Mouse (Mus musculus): Measurements from ENCODE around the gene Ppm1h. TPM values are rescaled to one million over a fixed set of nuclear protein-coding genes. Genes with fewer than 3 reads are reported as not detected.

The Ppm1h gene
- polyA plus RNA-seq, 1 experiment from 2014 or later: 5.1 TPM

DNA sequence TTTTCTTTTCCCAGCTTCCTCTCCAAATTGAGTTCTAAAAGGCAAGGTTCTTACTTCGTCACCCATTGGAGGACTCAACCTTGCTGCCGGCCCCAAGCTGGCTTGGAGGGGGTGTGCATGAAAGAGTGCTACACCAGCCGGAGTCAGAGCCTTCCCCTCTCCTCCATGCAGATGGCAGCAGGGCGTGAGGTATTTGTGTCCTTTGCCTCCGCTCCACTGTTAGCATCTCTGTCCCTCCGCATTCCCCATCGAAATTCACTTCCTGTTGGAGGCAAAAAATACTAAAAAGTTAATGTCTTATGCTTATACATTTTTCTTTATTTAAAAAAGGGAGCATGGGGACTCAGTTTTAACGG, 181.1 kb downstream of the Ppm1h start:
- DNase-seq (ENCODE audit: low spot score): no peak
- WGBS: 71% methylated on average over 8 of the region's 8 CpGs
- Histone ChIP-seq H3K9me3 (ENCODE audit: control insufficient read depth, low read length) (no peaks in the 10 kb centered on the region), H3K4me1 (ENCODE audit: control insufficient read depth, insufficient read depth, low read length) (peaks cover 8% of the 10 kb centered on the region), H3K4me3 (ENCODE audit: low read depth, low read length) (no peak overlapping the region), H3K27me3 (replicated peaks; ENCODE audit: control insufficient read depth, insufficient read depth, low read length) (no peaks in the 10 kb centered on the region), H3K4me2 (ENCODE audit: low read depth, low read length) (no peak overlapping the region), H3K9ac (ENCODE audit: low read depth, low read length) (no peak overlapping the region), H3K27ac (replicated peaks; ENCODE audit: low read depth, low read length) (no peak overlapping the region), H3K36me3 (ENCODE audit: control insufficient read depth, insufficient read depth, low read length) (no peaks in the 10 kb centered on the region)
- no peak for ATAC-seq (ENCODE audit: low read depth)

DNA sequence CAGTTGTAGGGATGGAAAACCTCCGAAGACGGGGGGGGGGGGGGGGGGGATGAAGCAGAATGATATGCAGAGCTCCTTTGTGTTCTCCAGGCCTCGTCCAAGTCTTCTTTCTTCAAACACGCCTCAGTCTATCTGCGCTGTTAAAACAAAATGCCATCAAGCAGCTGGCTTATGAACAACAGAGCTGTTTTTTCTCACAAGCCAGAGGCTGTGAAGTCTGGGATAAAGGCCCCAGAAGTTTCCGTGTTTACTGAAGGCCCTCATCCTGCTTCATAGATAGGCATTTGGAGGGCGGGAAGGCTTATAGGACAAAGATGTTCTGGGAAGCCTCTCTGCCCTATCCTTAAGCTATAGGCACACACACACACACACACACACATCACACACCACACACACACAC, 181.5 kb downstream of the Ppm1h start:
- ATAC-seq (ENCODE audit: low read depth) (no peak), DNase-seq (ENCODE audit: low spot score) (no peak)
- Histone ChIP-seq H3K4me3 (ENCODE audit: low read depth, low read length) (no peak overlapping the region), H3K9ac (ENCODE audit: low read depth, low read length) (no peak overlapping the region), H3K9me3 (ENCODE audit: control insufficient read depth, low read length) (no peaks in the 10 kb centered on the region), H3K36me3 (ENCODE audit: control insufficient read depth, insufficient read depth, low read length) (no peaks in the 10 kb centered on the region), H3K4me2 (ENCODE audit: low read depth, low read length) (no peak overlapping the region), H3K27ac (replicated peaks; ENCODE audit: low read depth, low read length) (peak overlapping the region; percentile 33; the same call in 1 of the 2 replicates), H3K4me1 (ENCODE audit: control insufficient read depth, insufficient read depth, low read length) (peaks cover 8% of the 10 kb centered on the region), H3K27me3 (replicated peaks; ENCODE audit: control insufficient read depth, insufficient read depth, low read length) (no peaks in the 10 kb centered on the region)
- 55% methylated on average over 7 of the region's 7 CpGs for WGBS

DNA sequence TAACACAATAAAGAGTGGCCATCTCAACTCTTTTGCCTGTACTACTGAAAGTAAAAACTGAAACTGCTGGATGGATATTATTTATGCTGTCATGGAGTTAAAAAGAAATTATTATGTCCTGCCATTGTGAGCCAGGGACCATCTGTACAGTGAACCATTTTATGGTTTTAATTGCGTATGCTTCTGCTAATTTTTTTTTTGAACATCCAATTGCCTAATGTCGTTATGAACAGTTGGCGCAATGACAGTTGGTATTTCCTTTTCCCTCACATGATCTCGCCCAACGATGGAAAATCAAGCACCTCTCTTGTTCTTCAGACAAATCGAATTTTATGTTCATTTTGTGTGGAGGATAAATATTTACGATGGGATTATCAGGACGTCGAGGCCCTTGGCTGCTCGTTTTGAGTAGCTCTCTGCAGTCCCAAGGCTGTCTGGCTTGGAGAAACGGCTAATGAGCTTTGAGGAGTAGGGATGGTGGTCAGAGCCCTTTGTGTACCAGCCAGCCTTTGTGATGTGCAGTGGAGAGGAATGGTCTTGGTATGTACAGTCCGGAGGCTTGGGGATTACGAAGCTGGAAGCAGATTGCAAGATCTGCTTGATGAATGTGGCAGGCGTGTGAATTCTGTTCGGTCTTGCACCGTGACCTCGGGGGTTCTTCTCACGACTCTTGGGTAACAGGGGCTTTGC, 183.3 kb downstream of the Ppm1h start:
- Histone ChIP-seq H3K4me1 (ENCODE audit: control insufficient read depth, insufficient read depth, low read length) (peaks cover 3% of the 10 kb centered on the region), H3K27me3 (replicated peaks; ENCODE audit: control insufficient read depth, insufficient read depth, low read length) (no peaks in the 10 kb centered on the region), H3K9me3 (ENCODE audit: control insufficient read depth, low read length) (no peaks in the 10 kb centered on the region), H3K4me2 (ENCODE audit: low read depth, low read length) (no peak overlapping the region), H3K27ac (replicated peaks; ENCODE audit: low read depth, low read length) (no peak overlapping the region), H3K4me3 (ENCODE audit: low read depth, low read length) (no peak overlapping the region), H3K36me3 (ENCODE audit: control insufficient read depth, insufficient read depth, low read length) (no peaks in the 10 kb centered on the region), H3K9ac (ENCODE audit: low read depth, low read length) (no peak overlapping the region)
- 76% methylated on average over 18 of the region's 18 CpGs for WGBS
- DNase-seq (ENCODE audit: low spot score) (no peak), ATAC-seq (ENCODE audit: low read depth) (peak; percentile 41; the same call in 1 of the 2 replicates)

DNA sequence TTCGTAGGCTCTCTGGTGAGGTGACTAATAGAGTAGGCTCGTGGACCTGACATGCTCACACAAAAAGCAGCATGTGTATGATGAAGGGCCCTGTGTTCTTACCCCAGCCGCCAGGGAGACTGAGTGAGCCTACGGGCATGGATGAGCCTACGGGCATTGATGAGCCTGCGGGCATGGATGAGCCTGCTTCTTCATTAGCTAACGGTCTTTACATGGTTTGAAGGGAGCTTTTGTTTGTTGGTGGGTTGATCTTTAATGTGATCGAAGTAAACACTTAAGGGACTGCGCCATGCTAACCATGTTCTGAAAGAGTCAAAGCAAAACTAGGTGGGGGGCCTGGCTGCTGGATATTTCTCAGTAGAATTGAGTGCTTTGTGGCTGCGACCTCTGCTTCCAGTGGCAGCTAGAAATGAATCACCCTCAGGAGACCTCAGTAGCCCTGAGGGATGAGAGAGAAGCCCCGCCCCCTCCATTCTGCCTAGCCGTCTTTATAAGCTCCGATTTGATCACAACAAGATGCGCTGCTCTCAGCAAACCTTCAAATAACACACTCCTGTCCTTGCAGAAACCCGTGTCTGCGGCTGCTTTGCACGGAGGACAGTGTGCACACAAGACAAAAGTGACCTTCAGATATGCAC, 183.9 kb downstream of the Ppm1h start:
- DNase-seq (ENCODE audit: low spot score) (no peak), ATAC-seq (ENCODE audit: low read depth) (peak; percentile 22; the same call in 1 of the 2 replicates)
- H3K4me1 ChIP-seq (ENCODE audit: control insufficient read depth, insufficient read depth, low read length): no peaks in the 10 kb centered on the region; the same call in 1 of the 2 replicates

DNA sequence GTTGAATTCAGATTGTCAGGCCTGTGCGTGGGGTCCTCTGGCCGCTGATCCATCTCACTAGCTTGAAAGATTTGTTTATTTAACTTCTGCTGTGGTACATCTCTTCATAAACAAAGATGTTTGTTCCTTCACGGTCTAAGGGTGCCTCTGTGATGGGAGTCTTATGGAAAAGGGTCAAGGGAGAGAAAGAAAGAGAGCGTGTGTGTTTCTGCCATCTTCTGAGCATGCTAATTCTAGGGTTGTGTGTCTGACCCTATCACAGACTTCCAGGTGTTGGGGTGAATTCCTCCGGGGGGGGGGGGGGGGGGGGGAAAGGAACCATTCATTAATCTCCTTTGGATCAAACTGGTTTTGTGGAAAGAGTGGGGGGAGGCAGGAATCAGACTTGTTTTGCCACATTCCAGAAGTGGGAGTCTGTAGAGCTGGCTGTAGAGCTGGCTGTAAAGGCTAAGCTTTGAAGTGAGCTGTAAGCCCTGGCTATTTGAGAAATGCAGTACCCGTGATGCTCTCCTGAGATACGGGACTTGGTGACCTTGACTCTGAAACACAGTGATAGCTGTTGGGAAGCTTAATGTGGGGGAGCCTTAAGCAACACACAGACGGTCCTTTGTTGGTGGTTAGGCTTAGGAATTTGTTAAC, 191.4 kb downstream of the Ppm1h start:
- H3K4me1 ChIP-seq (ENCODE audit: control insufficient read depth, insufficient read depth, low read length): peaks cover 7% of the 10 kb centered on the region; the same call in 1 of the 2 replicates
- no peaks in the 10 kb centered on the region for H3K36me3 ChIP-seq (ENCODE audit: control insufficient read depth, insufficient read depth, low read length)
- H3K9ac ChIP-seq (ENCODE audit: low read depth, low read length): no peak overlapping the region
- peak; percentile 73 for ATAC-seq (ENCODE audit: low read depth)
- DNase-seq (ENCODE audit: low spot score): peak; percentile 70
- H3K27ac ChIP-seq (replicated peaks; ENCODE audit: low read depth, low read length): peak overlapping the region; percentile 70; the same call in 1 of the 2 replicates
- H3K4me2 ChIP-seq (ENCODE audit: low read depth, low read length): no peak overlapping the region
- H3K27me3 ChIP-seq (replicated peaks; ENCODE audit: control insufficient read depth, insufficient read depth, low read length): no peaks in the 10 kb centered on the region
- H3K4me3 ChIP-seq (ENCODE audit: low read depth, low read length): no peak overlapping the region
- WGBS: 29% methylated on average over 7 of the region's 8 CpGs
- H3K9me3 ChIP-seq (ENCODE audit: control insufficient read depth, low read length): no peaks in the 10 kb centered on the region

More for the DNA sequence above, 183.9 kb downstream of the Ppm1h start:
- no peaks in the 10 kb centered on the region for H3K9me3 ChIP-seq (ENCODE audit: control insufficient read depth, low read length)
- no peak overlapping the region for H3K27ac ChIP-seq (replicated peaks; ENCODE audit: low read depth, low read length)
- H3K4me2 ChIP-seq (ENCODE audit: low read depth, low read length): no peak overlapping the region
- H3K4me3 ChIP-seq (ENCODE audit: low read depth, low read length): no peak overlapping the region
- no peaks in the 10 kb centered on the region for H3K27me3 ChIP-seq (replicated peaks; ENCODE audit: control insufficient read depth, insufficient read depth, low read length)
- WGBS: 66% methylated on average over 17 of the region's 17 CpGs
- H3K36me3 ChIP-seq (ENCODE audit: control insufficient read depth, insufficient read depth, low read length): no peaks in the 10 kb centered on the region
- no peak overlapping the region for H3K9ac ChIP-seq (ENCODE audit: low read depth, low read length)

DNA sequence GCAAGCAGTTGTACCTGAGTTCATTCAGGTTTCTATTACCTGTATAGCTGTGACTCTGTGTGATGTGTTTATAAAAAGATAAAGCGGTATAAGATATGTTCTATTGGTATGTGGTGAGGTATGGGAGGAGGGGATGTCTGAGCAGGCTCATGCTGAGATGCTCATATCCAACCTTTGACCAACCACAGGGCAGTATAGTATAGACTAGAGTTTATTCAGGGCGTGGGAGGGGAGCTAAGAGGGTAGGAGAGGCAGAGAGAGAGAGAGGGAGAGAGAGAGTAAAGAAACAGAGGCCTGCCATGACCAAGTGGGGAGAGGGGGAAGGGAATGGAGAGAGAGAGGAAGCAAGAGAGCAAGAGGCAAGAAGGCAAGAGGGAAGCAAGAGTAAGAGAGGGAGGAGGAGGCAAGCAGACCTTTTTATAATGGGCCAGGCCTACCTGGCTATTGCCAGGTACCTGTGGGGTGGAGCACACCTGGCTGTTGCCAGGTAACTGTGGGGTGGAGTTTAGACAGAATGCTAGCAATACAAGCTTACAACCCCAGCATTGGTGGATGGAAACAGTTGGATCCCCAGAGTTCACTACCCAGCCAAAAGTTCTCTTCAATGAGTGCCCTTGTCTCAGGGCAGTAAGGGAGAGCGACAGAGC, 192.4 kb downstream of the Ppm1h start:
- peak overlapping the region; percentile 70 for H3K27ac ChIP-seq (replicated peaks; ENCODE audit: low read depth, low read length)
- H3K9me3 ChIP-seq (ENCODE audit: control insufficient read depth, low read length): no peaks in the 10 kb centered on the region
- no peak for DNase-seq (ENCODE audit: low spot score)
- 72% methylated on average over 3 of the region's 3 CpGs for WGBS
- H3K4me3 ChIP-seq (ENCODE audit: low read depth, low read length): no peak overlapping the region
- H3K4me2 ChIP-seq (ENCODE audit: low read depth, low read length): no peak overlapping the region
- no peaks in the 10 kb centered on the region for H3K27me3 ChIP-seq (replicated peaks; ENCODE audit: control insufficient read depth, insufficient read depth, low read length)
- no peaks in the 10 kb centered on the region for H3K36me3 ChIP-seq (ENCODE audit: control insufficient read depth, insufficient read depth, low read length)
- H3K4me1 ChIP-seq (ENCODE audit: control insufficient read depth, insufficient read depth, low read length): peaks cover 7% of the 10 kb centered on the region; the same call in 1 of the 2 replicates
- no peak overlapping the region for H3K9ac ChIP-seq (ENCODE audit: low read depth, low read length)
- no peak for ATAC-seq (ENCODE audit: low read depth)

DNA sequence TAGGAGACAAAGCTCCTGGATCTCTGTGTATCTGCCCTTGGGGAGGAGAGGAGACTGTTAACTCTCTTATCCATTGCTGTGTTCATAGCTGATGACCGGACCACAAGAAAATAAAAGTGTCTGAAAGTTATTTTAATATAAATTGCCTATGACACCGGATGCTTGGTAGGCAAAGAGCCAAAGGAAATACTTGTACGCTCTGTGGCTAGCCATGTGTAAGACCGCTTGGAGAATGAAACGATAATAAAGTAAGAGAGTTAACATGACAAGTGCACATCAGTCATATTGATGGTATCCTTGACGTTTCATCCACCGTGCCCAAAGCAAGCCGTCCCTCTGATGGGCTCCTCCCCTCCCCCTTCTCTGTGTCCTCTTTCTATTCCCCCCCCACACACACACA, 194.2 kb downstream of the Ppm1h start:
- WGBS: 63% methylated on average over 8 of the region's 8 CpGs
- Histone ChIP-seq H3K36me3 (ENCODE audit: control insufficient read depth, insufficient read depth, low read length) (no peaks in the 10 kb centered on the region), H3K27ac (replicated peaks; ENCODE audit: low read depth, low read length) (no peak overlapping the region), H3K4me2 (ENCODE audit: low read depth, low read length) (no peak overlapping the region), H3K4me1 (ENCODE audit: control insufficient read depth, insufficient read depth, low read length) (peaks cover 11% of the 10 kb centered on the region; the same call in 1 of the 2 replicates), H3K9me3 (ENCODE audit: control insufficient read depth, low read length) (no peaks in the 10 kb centered on the region), H3K4me3 (ENCODE audit: low read depth, low read length) (no peak overlapping the region), H3K9ac (ENCODE audit: low read depth, low read length) (no peak overlapping the region), H3K27me3 (replicated peaks; ENCODE audit: control insufficient read depth, insufficient read depth, low read length) (no peaks in the 10 kb centered on the region)
- ATAC-seq (ENCODE audit: low read depth) (no peak), DNase-seq (ENCODE audit: low spot score) (no peak)

DNA sequence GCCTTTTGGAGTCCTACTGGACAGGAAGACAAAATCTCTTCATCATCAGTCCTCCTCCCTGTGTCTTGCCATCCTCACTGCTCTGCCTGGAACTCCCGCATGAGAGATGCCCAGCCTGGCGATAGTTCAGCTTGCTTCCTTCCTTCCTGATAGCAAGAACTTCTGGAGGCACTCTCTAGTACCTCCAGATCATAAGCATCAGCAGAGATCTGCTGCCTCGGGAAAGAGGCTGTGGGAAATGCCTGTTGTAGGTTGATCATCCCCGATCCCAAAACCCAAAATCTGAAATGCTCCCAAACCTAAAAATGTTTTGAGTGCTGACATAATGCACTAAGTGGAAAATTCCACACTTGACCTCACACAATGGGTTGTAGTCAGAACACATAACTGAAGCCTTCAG, 198.4 kb downstream of the Ppm1h start:
- H3K4me2 ChIP-seq (ENCODE audit: low read depth, low read length): no peak overlapping the region
- DNase-seq (ENCODE audit: low spot score) (no peak), ATAC-seq (ENCODE audit: low read depth) (no peak)
- H3K4me1 ChIP-seq (ENCODE audit: control insufficient read depth, insufficient read depth, low read length): 0 out of 2 replicates have a peak, but pooled peaks cover 7% of the 10 kb centered on the region
- no peaks in the 10 kb centered on the region for H3K27me3 ChIP-seq (replicated peaks; ENCODE audit: control insufficient read depth, insufficient read depth, low read length)
- H3K4me3 ChIP-seq (ENCODE audit: low read depth, low read length): no peak overlapping the region
- no peaks in the 10 kb centered on the region for H3K9me3 ChIP-seq (ENCODE audit: control insufficient read depth, low read length)
- no peak overlapping the region for H3K9ac ChIP-seq (ENCODE audit: low read depth, low read length)
- H3K27ac ChIP-seq (replicated peaks; ENCODE audit: low read depth, low read length): no peak overlapping the region
- 78% methylated on average over 4 of the region's 4 CpGs for WGBS
- no peaks in the 10 kb centered on the region for H3K36me3 ChIP-seq (ENCODE audit: control insufficient read depth, insufficient read depth, low read length)

All from embryonic facial prominence, embryonic 14.5 days (tissue).